16 mouse cellular contexts compared by ENCODE assay signal in genomic region chr16:43951591-43951990, GRCm38 (mm10). TPM values are rescaled to one million over a fixed set of nuclear protein-coding genes. Genes with fewer than 3 reads are reported as not detected.
A peak's percentile ranks its signal among the peaks of the same experiment; 100 is the strongest.
DNase-seq lines count a peak whose midpoint lies in the region; ATAC-seq and TF ChIP-seq lines count a peak whose summit lies in the region.
"Had no signal": no experiment of that assay in that cellular context is flagged by ENCODE, and none has a peak within 500 bp of the region (broad histone marks: within the 10 kb centered on the region; RNA-seq: fewer than 3 reads in every experiment).

No protein-coding gene starts in this region.

- no peaks in the 10 kb centered on the region for H3K9me3 ChIP-seq in embryonic facial prominence, embryonic 14.5 days (ENCODE audit: control insufficient read depth, low read length)
- H3K9me3 ChIP-seq in embryonic facial prominence, embryonic 10.5 days = no peaks in the 10 kb centered on the region
- no peaks in the 10 kb centered on the region for H3K9me3 ChIP-seq in stomach, embryonic 16.5 days (replicated peaks; ENCODE audit: control insufficient read depth, low read length)
- H3K9me3 ChIP-seq: limb, embryonic 10.5 days had no signal

- H3K27me3 ChIP-seq in embryonic facial prominence, embryonic 14.5 days (replicated peaks; ENCODE audit: control insufficient read depth, insufficient read depth, low read length) = no peaks in the 10 kb centered on the region
- no peaks in the 10 kb centered on the region for H3K27me3 ChIP-seq in embryonic facial prominence, embryonic 10.5 days (replicated peaks; ENCODE audit: low read depth, poor library complexity, severe bottlenecking)
- H3K27me3 ChIP-seq in stomach, embryonic 16.5 days (ENCODE audit: control insufficient read depth, insufficient read depth, low read length) = no peaks in the 10 kb centered on the region

- WGBS in embryonic facial prominence, embryonic 14.5 days = 72% methylated on average over 4 of the region's 4 CpGs
- 79% methylated on average over 4 of the region's 4 CpGs for WGBS in embryonic facial prominence, embryonic 10.5 days
- 58% methylated on average over 4 of the region's 4 CpGs for WGBS in lung, adult 2 months
- WGBS in stomach, embryonic 16.5 days = 52% methylated on average over 4 of the region's 4 CpGs

- no peak overlapping the region for H3K4me2 ChIP-seq in embryonic facial prominence, embryonic 14.5 days (ENCODE audit: low read depth, low read length)
- H3K4me2 ChIP-seq in stomach, embryonic 16.5 days (ENCODE audit: low read depth, low read length) = no peak overlapping the region
- H3K4me2 ChIP-seq: hindbrain, embryonic 14.5 days had no signal

- peak; percentile 22 for DNase-seq in embryonic facial prominence, embryonic 14.5 days (ENCODE audit: low spot score)
- no peak for DNase-seq in embryonic facial prominence, embryonic 10.5 days (ENCODE audit: low spot score)
- DNase-seq in lung, adult 18-20 months = peak; percentile 62 to 64
- DNase-seq in lung, adult 2 months = no peak
- DNase-seq in lung, postnatal 4 days = peak; percentile 51
- DNase-seq in right cerebral cortex, postnatal 4 days = no peak
- DNase-seq in left cerebral cortex, postnatal 36 days (ENCODE audit: low spot score in 2 of 2) = no peak
- DNase-seq: adrenal gland, postnatal 25 days; cerebellum, adult 2 months; gastrocnemius, postnatal 36 days; right cerebral cortex, postnatal 14 days; thymus, postnatal 4 days had no signal

- no peaks in the 10 kb centered on the region for H3K36me3 ChIP-seq in embryonic facial prominence, embryonic 14.5 days (ENCODE audit: control insufficient read depth, insufficient read depth, low read length)
- no peaks in the 10 kb centered on the region; the same call in 1 of the 2 replicates for H3K36me3 ChIP-seq in embryonic facial prominence, embryonic 10.5 days (replicated peaks)
- H3K36me3 ChIP-seq in stomach, embryonic 16.5 days (ENCODE audit: control insufficient read depth, insufficient read depth, low read length) = no peaks in the 10 kb centered on the region
- H3K36me3 ChIP-seq: limb, embryonic 10.5 days had no signal

- no peak overlapping the region for H3K9ac ChIP-seq in embryonic facial prominence, embryonic 14.5 days (ENCODE audit: low read depth, low read length)
- no peak overlapping the region for H3K9ac ChIP-seq in stomach, embryonic 16.5 days (ENCODE audit: low read length)
- H3K9ac ChIP-seq: hindbrain, embryonic 14.5 days had no signal

- no peak overlapping the region for H3K4me3 ChIP-seq in embryonic facial prominence, embryonic 14.5 days (ENCODE audit: low read depth, low read length)
- H3K4me3 ChIP-seq in embryonic facial prominence, embryonic 10.5 days = no peak overlapping the region
- H3K4me3 ChIP-seq in lung, adult 2 months (replicated peaks; ENCODE audit: extremely low read depth, low read depth, low read length) = no peak overlapping the region
- no peak overlapping the region for H3K4me3 ChIP-seq in stomach, embryonic 16.5 days (replicated peaks; ENCODE audit: low read length)
- H3K4me3 ChIP-seq: limb, embryonic 10.5 days had no signal

- no peak overlapping the region for H3K27ac ChIP-seq in embryonic facial prominence, embryonic 14.5 days (replicated peaks; ENCODE audit: low read depth, low read length)
- H3K27ac ChIP-seq in embryonic facial prominence, embryonic 10.5 days (replicated peaks) = no peak overlapping the region
- H3K27ac ChIP-seq in stomach, embryonic 16.5 days (ENCODE audit: low read length) = no peak overlapping the region
- H3K27ac ChIP-seq: hindbrain, embryonic 14.5 days; kidney, postnatal 0 days; limb, embryonic 10.5 days had no signal

- ATAC-seq in embryonic facial prominence, embryonic 14.5 days (ENCODE audit: low read depth) = 0 out of 2 replicates have a peak, but pooled peaks have one; percentile 33
- peak; percentile 68; the same call in 1 of the 2 replicates for ATAC-seq in stomach, embryonic 16.5 days (ENCODE audit: insufficient read depth, low FRiP score)

- intact Hi-C loops in left cerebral cortex, postnatal 36 days (cut with DNase I) = no loop called here

- no peak for TF ChIP-seq POLR2A in lung, adult 2 months (IDR thresholded peaks at IDR 0.05; ENCODE audit: borderline replicate concordance, extremely low read depth, low read depth, low read length)

- TF ChIP-seq CTCF in lung, adult 2 months (IDR thresholded peaks at IDR 0.05; ENCODE audit: insufficient read depth, low read length) = no peak

- H3K4me1 ChIP-seq in embryonic facial prominence, embryonic 14.5 days (ENCODE audit: control insufficient read depth, insufficient read depth, low read length) = no peaks in the 10 kb centered on the region
- H3K4me1 ChIP-seq in embryonic facial prominence, embryonic 10.5 days = no peaks in the 10 kb centered on the region
- H3K4me1 ChIP-seq in lung, adult 2 months (ENCODE audit: control insufficient read depth, insufficient read depth, low read length) = no peaks in the 10 kb centered on the region
- 0 out of 2 replicates have a peak, but pooled peaks cover 4% of the 10 kb centered on the region for H3K4me1 ChIP-seq in stomach, embryonic 16.5 days (ENCODE audit: control insufficient read depth, insufficient read depth, low read length)
- H3K4me1 ChIP-seq: limb, embryonic 10.5 days had no signal

RNA-seq across cellular contexts. Expression of gene Qtrt2, which starts 25.0 kb away (rescaled TPM):
- polyA plus RNA-seq in embryonic facial prominence, embryonic 14.5 days (2014; fragmentation: Nextera tagmentation; extraction: Ambion mirVana) = 28.3 and 34.1 TPM in 2 replicates
- polyA plus RNA-seq in embryonic facial prominence, embryonic 10.5 days (2016; fragmentation: Nextera tagmentation; extraction: Ambion mirVana) = 36.0 and 37.4 TPM in 2 replicates
- polyA plus RNA-seq in lung, adult 2 months (2012; rRNA removed) = 10.8 and 16.1 TPM in 2 replicates
- polyA plus RNA-seq in stomach, embryonic 16.5 days (2015; fragmentation: Nextera tagmentation; extraction: Ambion mirVana) = 24.2 and 24.7 TPM in 2 replicates
- total RNA-seq in left cerebral cortex, postnatal 36 days (2021) = 10 to 100 TPM; 17.9 to 29.7 TPM

RNA-seq across cellular contexts. Expression of gene Zdhhc23, which starts 28.0 kb away (rescaled TPM):
- polyA plus RNA-seq in embryonic facial prominence, embryonic 14.5 days (2014; fragmentation: Nextera tagmentation; extraction: Ambion mirVana) = 0.71 and 1.2 TPM in 2 replicates
- 0.50 and 0.59 TPM in 2 replicates for polyA plus RNA-seq in embryonic facial prominence, embryonic 10.5 days (2016; fragmentation: Nextera tagmentation; extraction: Ambion mirVana)
- 1.6 and 2.3 TPM in 2 replicates for polyA plus RNA-seq in lung, adult 2 months (2012; rRNA removed)
- 3.0 and 3.2 TPM in 2 replicates for polyA plus RNA-seq in stomach, embryonic 16.5 days (2015; fragmentation: Nextera tagmentation; extraction: Ambion mirVana)
- 10 to 100 TPM; 24.8 to 27.0 TPM for total RNA-seq in left cerebral cortex, postnatal 36 days (2021)

Comparison
In these comparisons a context has a peak if more than half of its experiments do, and no peak if none do; other contexts are left out.
1. DNase-seq: peak in embryonic facial prominence, embryonic 14.5 days (single experiment), lung, adult 18-20 months (2 of 2) and lung, postnatal 4 days (2 of 2); none in embryonic facial prominence, embryonic 10.5 days (single experiment), lung, adult 2 months (single experiment), right cerebral cortex, postnatal 4 days (single experiment) and left cerebral cortex, postnatal 36 days (0 of 2).